Mouse (Mus musculus): Measurements from ENCODE around the gene Ifih1.

DNA sequence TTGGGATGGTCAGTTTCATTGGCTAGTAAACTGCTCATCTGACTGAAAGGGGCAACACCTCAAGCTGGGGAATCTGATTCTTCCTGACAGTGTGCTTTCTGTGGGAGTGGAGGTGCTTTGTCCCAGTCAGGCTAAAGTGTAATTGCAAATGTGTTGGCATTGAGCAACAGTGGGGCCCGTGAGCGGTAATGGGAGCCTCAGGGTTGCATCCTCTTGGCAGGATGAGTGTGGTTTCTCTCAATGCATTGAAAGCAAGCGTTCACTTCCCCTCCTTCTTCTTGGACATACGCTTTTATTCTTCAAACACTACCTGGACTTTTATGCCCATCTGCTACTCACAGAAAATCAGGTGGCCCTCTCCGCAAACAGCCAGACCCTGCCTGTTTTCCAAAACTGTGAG is 26.7 kb upstream of the Ifih1 start:
- TF ChIP-seq CTCF (conservative IDR thresholded peaks at IDR 0.05 in 1 of 2, IDR thresholded peaks at IDR 0.05 in 1 of 2; ENCODE audit: low read depth in 2 of 2, low read length in 2 of 2) (no peak), USF1 (IDR thresholded peaks at IDR 0.05; ENCODE audit: low read depth, low read length) (no peak)
